Mouse (Mus musculus): Measurements from ENCODE around the gene 2210016F16Rik.
"Not testable (repeated sequence)": the region's sequence is repeated elsewhere in the genome, so short reads cannot be mapped to it uniquely, and the experiment has no call there.

The 2210016F16Rik gene

DNA sequence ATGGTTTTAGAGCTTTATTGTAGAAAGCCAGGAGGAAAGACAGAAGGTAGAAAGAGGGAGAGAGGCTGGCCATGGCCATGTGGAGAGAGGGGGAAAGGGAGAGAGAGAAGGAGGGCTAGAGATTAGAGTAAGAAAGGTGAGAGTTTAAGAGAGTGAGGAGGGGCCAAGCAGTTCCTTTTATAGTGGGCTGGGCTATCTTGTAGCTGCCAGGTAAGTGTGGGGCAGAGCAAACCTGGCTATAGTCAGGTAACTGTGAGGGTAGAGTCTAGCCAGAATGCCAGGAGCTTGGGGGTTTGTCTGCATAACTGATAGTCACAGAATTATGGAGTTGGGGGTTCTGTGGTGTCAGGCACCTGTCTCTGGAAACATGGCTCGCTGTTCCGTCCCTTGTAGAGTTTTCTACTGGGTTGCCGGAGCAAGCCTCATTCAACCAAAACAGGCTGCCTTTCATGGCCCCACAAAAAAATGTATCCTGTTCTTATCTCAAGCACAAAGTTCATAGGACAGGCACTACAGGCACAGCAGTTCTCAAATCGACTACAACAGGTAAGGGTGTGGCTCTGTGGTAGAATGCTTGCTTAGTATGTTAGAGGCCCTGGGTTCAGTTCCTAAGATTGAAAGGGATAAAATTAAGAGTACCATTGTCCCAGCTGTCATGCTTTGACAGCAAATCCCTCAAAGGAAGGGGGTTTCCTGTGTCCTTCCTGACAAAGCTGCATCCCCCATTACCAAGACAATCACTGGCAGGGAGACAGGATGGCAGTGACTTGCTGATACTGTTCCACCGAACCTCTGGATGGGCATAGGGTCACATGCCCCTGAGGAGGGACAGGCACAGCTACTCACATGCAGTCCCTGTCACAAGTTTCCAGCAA is 12.5 kb downstream of the 2210016F16Rik start:
- no peak for DNase-seq

DNA sequence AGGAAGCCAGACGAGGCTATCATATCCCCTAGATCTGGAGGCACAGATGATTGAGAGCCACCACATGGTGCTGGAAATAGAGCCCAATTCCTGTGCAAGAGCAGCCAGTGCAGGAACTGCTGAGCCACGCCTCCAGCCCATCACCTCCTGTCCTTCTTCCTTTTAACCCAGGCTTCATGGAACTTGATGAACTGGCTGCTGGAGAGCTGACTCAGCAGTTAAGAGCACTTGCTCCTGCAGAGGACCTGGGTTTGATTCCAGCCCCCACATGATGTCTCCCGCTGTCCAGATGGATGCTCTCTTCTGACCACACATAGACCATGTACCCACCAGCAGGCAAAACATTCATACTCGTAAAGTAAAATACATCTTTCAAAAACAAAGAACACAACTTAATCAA is 16.2 kb downstream of the 2210016F16Rik start:
- DNase-seq: no peak

DNA sequence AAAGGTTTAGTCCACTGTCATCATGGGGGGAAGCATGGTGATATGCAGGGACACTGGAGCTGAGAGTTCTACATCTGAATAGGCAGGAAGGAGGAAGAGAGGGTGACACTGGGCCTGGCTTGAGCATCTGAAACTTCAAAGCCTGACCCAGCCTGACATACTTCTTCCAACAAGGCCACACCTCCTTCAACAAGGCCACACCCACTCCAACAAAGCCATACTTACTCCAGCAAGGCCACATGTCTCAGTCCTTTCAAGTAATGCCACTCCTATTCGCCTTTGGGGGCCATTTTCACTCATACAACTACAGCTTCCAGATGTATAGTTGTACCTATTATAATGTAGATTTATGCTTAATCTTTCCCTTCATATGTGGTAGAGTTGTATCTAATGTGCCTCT is 17.4 kb downstream of the 2210016F16Rik start:
- DNase-seq: no peak

DNA sequence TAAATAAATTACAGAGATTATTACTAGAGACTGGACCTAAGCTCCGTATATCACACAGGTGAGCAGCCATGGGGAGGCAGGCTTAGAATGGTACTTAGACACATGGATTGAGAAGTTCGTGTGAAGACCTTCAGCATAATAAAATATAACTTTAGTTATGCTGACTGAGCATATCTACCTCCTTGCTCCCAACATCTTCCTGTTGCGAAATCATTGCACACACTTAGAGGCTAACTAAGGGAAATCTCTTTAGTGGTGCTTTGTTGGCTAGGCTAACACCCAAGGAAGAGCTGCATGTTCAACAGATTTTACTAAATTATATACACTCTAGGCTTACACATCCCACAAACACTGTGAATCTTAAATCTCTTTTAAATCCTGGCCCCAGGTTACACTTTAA is 18.7 kb downstream of the 2210016F16Rik start:
- no peak for DNase-seq

DNA sequence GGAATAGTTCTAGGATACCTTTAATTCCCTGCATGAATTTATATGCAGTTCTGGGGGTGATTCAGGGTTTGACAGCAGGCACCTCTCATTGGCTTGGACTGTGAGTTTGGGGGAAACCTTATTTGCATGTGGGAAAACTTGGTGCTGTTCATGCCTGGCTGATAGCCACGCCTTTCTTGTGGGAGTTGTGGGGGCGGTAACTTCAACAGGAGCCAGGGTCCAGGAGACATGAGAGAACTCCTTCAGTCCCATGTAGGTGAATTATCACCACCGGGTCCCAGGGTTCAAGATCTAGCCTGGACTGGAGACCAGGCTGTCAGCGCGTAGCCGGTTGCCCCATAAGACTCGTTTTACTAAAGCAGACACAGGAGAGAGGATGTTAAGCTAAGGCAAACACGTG is 19.8 kb downstream of the 2210016F16Rik start:
- not testable (repeated sequence) for DNase-seq

DNA sequence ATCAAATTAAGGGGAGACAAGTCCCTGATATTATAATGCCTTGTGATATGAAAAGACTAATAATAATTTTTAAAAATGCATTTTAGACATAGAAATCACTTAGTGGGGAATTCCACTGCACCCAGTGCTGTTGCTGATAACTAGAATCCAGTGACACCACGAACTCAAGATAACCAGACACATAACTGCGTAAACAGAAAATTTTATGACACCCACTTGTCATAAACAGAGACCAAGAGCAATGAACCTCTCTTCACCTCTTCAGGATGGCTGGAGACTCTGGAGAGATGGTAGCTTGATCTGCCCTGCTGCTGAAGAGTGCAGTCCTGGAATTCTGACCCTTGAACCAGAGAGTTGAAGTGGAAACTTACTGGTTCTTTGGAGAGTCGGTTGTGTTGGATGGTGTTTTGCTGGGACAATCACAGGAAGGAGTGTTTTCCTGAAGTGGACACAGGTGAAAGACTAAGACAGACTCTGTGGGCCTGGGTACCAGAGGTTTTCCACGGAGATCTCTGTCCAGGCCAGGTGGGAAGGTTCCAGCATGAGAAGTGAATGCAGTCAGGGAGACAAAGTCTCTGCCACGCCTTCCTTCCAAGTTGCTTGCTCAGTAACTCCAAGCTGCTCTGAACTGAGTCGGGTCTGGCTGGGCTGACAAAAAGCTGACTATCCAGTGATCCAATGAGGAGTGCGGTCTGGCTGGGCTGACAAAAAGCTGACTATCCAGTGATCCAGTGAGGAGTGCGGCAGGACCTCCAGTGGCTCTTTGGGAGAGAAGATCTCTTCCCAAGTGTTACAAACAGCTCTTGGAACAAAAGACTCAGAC is 20.5 kb downstream of the 2210016F16Rik start:
- DNase-seq: no peak

DNA sequence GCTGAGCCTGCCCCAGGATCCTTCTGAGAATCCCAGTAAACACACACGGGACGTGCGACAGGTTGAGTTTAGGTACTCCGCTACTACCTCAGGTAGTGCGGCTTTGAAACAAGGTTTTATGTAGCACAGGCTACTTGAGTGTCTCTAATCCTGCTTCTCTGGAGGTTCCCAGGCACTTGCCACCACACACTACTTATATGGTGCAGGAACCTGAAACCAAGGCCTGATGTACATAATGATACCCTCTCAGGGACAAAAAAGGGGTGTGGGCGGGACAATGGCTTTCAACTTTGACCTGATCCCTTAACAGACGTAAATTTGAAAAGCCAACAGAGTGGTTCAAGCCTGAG is 25.7 kb downstream of the 2210016F16Rik start:
- DNase-seq: peak in 1 of 2 experiments; percentile 5

DNA sequence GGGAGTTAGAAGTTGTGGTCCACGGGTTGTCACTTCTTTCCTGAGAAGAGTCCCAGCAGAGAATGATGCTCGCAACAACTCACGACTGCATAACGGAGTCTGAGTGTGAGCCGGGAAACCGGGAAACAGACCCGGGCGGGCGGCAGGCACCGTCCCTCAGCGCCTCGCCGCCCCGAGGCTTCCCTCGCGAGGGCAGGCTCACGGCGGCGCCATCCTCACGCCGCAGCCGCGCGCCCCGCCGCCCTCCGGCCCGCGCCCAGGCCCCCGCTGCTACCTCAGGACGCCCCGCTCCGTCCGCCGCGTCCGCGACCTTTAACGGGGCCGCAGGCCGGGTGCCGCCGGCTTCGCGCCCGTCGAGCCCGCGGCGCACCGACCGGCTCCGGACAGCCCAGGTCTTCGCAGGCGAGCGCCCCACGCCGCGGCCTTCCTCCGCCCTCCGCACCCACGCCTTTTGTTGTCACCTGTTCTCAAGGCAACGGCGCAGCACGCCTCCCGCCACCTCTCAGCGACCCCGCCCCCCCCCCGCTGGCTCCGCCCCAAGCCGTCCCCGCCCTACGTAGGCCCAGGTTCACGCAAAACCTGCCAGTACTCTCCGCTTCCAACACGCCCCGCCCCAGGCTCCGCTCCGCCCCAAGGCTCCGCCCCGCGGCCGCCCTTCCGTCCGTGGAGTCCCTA is 26.3 kb downstream of the 2210016F16Rik start, which contains the start of gene Kif27:
TSS of gene Kif27 (minus strand) at position 494 of the 675 bp plus-strand sequence.
- DNase-seq: peak; percentile 69 to 72

DNA sequence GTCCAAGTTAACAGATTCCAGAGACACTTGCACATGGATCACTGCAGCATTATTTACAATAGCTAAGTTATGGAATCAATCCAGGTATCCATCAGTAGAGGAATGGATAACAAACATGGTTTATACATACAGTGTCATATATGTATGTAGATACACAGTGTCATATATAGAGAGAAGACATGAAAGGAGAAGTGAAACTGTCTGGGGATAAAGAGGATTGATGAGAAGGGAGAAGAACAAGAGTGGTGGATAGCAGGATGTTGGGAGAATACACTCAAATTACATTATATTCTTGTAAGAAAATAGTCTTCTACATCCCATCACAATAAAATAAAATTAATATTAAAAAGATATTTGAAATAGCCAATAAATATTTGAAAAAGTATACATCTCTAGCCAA is 32.0 kb downstream of the 2210016F16Rik start:
- DNase-seq: no peak

DNA sequence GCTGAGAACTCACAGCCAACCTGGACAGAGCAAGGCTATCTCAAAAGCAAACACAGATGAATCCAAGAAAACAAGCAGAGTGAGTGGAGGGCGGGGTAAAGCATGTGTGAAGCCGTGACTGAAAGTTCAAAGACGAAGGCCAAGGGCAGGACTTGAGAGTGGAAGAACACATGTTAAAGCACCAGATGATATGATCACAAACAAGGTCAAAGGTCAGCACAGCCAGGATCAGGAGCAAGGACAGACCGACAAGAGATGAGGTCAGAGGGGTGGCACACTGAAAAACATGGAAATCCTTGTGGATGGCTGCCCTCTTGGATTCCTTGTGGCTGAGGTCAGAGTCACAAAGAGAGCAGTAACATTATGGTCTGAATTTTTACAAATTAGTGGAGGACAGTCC is 34.4 kb downstream of the 2210016F16Rik start:
- no peak for DNase-seq

DNA sequence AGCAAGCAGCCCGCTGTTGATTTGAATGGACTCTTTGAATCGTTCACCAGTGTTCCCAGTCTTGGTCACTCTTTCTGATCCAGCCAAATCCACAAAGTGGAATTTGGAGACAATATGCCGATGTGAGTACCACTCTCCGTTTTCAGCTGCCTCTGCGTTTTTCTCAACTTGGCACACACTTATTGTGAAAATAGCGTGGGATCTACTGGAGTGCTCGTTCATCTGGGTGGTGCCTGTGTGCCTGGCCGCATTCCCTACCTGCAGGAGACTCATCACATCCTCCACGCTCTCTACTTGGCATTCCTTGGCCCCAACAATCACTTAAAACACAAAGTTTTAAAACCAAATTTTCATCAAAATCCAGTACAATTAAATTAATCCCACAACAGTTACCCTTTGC is 40.5 kb downstream of the 2210016F16Rik start:
- DNase-seq: no peak

DNA sequence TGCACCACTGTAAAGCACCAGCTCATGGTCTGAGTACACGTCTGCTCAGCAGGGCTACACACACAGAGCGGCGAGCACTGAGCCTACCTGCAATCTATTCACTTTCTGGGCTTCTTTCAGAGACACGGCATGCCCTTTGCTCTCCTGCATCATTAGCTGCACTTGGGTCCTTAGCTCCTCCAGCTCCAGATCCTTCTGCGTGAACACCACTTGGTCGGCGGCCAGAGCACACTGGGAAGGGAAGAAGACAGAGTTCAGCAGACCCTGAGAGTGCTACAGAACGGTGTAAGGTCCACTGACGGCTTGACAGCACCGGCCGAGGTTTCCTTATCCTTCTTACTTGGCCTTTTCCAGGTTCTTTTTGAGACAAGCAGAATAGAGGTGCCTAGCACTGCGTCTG is 47.6 kb downstream of the 2210016F16Rik start:
- no peak for DNase-seq

DNA sequence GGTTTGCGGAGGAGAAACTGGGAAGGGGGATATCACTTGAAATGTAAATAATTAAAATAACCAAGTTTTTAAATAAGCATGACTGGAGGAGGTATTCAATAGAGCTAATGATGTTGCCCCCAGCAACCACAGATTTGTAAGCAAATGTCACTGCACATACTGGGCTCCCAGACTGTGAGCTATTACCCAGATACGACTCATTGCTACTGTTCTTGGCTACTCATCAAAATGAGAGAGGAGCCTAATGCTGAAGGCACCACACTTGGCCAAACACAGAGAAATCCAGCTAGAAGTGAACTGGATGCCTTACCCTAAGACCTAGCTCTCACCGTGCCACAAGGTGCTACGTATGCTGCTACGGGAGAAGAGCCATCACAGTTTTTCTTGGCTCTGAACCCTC is 50.9 kb downstream of the 2210016F16Rik start:
- DNase-seq: no peak

Measured in cerebellum, adult 18-20 months (tissue).